Mouse (Mus musculus) left cerebral cortex, adult 2 months (tissue): ENCODE measurements at regions not wholly inside any gene's neighbourhood (a gene's known extent, or its start where the extent isn't known, plus 50 kb on each side); places are given as distances from the start of the nearest gene placed in this dataset.

ENCODE experiments used
- DNase-seq, 2 experiments: peaks; one replicate each; pipeline ENCODE4 v3.0.0; 2021 to 2022; ENCODE audit warnings: low spot score in 2 of 2, mixed read lengths in 1 of 2; ENCODE audit errors: extremely low spot score in 1 of 2
- H3K27ac ChIP-seq: fragments of 200-600 bp; 2 replicates; pipeline ENCODE4 v1.8.1; 2022
- H3K4me3 ChIP-seq: fragments of 200-600 bp; 2 replicates; pipeline ENCODE4 v1.8.1; 2022
- CTCF ChIP-seq: fragments of 200-600 bp; IDR thresholded peaks from 2 replicates; pipeline ENCODE4 v1.8.1; 2022; ENCODE audit warnings: antibody characterized with exemption, mild to moderate bottlenecking, moderate library complexity
- intact Hi-C: fragments of 180-260 bp; cut with DNase I; formaldehyde crosslinking; loops from one replicate; pipeline ENCODE4 v1.15.1; 2025

DNA sequence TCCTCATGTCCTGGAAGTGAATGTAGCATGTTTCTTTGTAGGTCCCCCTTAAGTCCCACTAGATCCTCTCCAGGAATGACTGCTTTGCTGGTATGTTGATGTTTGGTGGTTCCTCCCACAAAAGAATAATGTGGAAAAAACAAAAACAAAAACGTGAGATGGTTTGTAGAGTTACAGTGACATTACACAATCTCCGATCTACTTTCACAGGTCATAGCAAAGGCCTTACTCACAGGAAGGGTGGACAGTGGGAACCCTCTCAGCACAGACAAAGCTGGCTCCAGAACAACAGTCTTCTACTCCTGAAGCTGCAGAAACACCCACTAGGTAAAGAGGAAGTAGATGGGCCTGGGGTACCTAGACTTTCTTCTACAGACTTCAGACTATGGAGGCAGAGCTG is 122.2 kb downstream of the Cog6 start:
- no peak for DNase-seq
- no peak overlapping the region for H3K27ac ChIP-seq
- intact Hi-C loops: no loop called here
- no peak for TF ChIP-seq CTCF
- no peak overlapping the region for H3K4me3 ChIP-seq

DNA sequence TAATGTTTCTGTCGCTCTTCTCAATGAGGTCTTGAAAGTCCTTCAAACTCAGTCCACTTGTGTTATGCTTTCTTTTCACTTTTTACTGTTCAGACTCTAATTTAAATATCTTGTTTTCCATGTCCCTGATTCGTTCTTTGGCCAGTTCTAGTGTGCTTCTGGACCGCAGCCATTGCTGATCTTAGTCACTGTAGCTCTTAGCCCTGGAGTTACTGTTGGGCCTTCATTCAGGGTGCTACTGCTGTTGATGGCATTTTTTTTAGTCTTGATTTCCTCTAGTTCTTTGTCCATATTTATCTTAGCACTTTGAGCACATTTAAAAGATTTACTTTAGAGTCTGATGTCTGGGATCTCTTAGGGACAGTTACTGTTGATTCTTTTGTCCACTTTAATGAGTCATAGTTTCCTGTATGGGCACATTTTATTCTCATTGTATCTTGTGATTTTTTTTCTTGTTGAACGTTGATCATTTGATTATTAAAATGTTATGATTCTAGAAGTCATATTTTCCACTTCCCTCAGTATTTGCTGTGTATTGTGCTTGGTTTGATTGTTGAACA is 127.8 kb downstream of the Cog6 start:
- Histone ChIP-seq H3K4me3 (no peak overlapping the region), H3K27ac (no peak overlapping the region)
- intact Hi-C loops: no loop called here
- no peak for DNase-seq
- no peak for TF ChIP-seq CTCF

DNA sequence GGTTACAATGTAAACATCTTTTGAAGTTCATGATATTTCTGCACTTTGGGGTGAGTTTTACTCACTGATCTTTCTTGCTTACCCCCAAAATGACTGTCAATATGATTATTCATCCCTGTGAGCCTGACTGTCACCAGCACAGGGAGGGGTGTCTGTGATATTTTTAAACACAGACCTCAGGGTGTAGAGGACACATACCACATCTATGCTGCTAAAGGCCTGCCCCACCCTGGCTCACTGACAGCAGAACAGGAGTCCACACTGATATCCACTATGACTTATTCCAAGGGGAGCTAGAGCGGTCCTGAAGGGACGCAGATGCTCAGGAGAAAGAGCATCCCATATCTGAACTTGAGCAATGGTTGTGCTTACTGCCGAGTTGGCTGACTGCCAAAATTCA is 135.1 kb downstream of the Cog6 start:
- TF ChIP-seq CTCF: no peak
- intact Hi-C loops: no loop called here
- Histone ChIP-seq H3K27ac (no peak overlapping the region), H3K4me3 (no peak overlapping the region)
- DNase-seq: no peak

DNA sequence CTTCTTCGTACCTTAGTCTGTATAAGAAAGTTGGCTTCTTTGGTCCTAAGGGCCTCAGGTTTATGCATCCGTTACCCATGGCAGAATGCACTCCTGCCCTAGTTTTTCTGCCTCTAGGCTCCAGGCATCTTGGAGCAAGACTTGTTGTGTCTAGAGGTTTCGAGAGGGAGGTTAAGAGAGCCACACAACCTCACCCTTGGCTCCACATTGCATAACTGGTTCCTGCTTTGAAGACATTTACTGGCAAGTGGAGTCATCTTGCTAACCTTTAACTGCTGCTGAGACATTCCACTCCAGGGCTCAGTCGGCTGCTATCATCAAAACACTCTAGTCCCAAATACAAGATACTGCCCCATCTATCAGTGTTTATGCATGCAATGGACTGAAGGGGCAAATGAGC is 135.9 kb downstream of the Cog6 start:
- DNase-seq: no peak
- H3K4me3 ChIP-seq: no peak overlapping the region
- TF ChIP-seq CTCF: no peak
- intact Hi-C loops: no loop called here
- no peak overlapping the region for H3K27ac ChIP-seq

DNA sequence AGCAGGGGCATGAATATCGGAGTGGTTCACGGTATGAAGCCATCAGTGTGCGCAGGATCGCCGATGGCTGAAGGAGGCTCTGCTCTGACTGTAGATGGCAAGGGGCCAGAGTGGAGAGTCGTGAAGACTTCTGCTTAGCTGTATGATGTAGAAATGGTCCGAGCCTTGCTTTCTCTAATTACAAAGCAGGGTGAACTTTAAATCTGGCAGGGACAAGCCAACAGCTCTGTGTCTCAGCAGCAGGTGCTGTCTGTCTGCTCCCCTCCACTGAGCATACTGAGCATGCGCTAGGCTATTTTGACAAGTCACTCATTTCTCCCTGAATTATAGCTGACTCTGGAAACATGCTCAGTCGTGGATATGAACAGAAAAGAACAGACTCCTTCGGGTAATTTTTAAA is 137.3 kb downstream of the Cog6 start:
- no peak for TF ChIP-seq CTCF
- H3K27ac ChIP-seq: no peak overlapping the region
- H3K4me3 ChIP-seq: no peak overlapping the region
- DNase-seq: no peak
- intact Hi-C loops: no loop called here

DNA sequence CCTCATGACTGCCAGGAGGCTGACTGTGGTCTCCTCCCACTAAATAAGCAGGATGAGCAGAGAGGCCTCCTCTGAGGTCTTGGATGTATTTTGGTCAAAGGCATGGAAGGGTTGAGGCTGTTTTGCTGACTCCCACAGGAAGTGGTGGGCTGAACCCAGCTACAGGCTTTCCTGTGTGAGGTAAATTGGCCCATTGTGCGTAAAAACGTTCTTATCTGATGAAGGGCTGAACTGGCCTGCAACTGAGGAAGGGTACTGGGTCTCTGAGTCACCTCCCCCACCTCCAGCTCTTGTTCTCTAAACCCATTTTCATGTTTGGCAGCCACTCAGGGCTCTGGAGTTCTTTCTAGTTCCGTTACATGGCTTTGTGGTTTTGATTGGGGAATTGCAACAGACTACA is 138.7 kb downstream of the Cog6 start:
- no peak overlapping the region for H3K27ac ChIP-seq
- no peak overlapping the region for H3K4me3 ChIP-seq
- TF ChIP-seq CTCF: no peak
- no peak for DNase-seq
- intact Hi-C loops: no loop called here

DNA sequence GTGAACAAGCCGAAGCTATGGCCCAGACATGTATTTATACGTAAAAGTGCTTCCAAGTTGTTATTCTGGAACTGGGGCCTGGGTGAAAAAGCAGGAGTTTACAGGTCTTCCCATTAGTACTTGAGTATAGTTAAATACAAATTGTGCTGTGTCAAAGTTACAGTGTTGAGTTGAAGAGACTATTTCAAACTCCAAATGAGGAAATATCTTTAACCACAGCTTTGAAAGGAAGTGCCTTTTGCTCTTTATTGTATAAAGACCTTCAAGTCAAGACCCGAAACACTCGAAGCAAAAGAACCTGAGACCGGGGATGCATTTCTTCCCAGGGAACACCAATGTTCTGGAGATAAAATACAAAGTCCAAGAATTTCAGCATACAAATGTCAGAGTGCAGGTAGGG is 144.8 kb downstream of the Cog6 start:
- no peak for TF ChIP-seq CTCF
- intact Hi-C loops: no loop called here
- DNase-seq: no peak
- no peak overlapping the region for H3K4me3 ChIP-seq
- no peak overlapping the region for H3K27ac ChIP-seq

DNA sequence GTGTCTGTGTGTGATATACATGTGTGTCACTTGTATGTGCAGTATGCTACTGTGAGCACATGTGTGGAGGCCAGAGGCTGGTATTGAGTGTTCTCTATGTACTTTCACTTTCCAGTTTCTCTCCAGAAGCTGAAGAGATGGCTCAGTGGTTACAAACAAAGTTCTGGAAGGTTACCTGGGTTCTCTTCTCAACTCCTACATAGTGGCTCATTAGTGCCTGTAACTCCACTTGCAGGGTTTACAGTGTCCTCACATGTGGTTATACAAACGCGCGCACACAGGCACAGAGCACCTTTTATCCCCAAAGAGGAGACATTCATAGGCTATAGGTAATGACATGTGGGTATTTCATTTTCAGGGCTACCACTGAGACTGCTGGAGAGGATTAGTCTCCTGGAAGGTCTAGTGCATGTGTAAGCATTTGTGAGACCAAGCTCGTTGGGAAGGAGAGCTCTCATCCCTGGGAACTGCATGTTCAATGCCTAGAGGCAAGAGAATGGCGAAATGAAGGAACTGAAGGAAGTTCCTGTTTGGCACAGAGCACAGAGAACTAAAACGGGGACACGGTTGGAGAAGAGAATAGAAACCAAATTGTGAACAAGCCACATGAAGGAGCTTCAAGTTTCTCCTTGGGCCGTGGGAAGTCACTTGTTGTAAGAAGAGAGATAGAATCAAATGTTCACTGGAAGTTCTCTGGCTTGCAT is 153.7 kb downstream of the Cog6 start:
- intact Hi-C loops: no loop called here
- TF ChIP-seq CTCF: no peak
- DNase-seq: no peak
- Histone ChIP-seq H3K27ac (no peak overlapping the region), H3K4me3 (no peak overlapping the region)

DNA sequence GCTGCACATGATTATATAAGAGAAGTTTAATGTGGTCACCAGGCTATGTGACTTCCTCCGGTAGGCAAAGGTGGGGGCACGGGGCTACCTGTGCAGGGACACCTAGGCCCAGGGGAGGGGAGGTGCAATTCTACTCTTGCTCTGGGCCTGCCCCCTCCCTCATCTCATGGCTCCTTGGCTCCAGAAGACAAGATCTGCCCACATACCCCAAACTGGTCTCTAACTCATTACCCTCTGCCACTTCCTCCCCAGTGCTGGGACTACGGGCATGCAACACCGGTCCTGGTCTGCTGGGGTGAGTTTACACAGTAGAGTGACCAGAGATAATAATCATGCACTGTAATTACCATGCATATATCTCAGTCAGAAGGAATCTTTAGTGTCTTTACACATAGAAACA is 155.0 kb downstream of the Cog6 start:
- TF ChIP-seq CTCF: no peak
- DNase-seq: no peak
- intact Hi-C loops: no loop called here
- H3K27ac ChIP-seq: no peak overlapping the region
- H3K4me3 ChIP-seq: no peak overlapping the region

DNA sequence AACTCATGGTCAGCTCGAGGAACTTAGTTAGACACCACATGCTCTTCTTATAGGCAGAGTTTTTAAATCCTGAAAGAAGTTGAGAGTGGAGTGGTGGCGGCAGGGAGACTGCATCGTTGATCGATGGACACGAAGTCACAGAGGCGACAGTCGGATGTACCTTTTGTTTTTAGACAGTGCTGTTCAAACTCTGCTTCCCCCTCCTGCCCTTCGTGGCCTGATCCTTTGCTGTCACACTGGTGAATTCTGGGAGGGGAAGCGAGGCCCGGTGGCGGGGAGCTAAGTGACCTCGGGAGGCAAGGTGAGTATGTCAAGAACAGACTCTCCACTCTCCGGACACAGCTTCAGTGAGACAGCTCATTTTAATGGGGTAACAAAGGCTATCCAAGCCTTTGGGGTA is 155.5 kb downstream of the Cog6 start:
- no peak overlapping the region for H3K27ac ChIP-seq
- H3K4me3 ChIP-seq: no peak overlapping the region
- DNase-seq: no peak
- intact Hi-C loops: no loop called here
- no peak for TF ChIP-seq CTCF

DNA sequence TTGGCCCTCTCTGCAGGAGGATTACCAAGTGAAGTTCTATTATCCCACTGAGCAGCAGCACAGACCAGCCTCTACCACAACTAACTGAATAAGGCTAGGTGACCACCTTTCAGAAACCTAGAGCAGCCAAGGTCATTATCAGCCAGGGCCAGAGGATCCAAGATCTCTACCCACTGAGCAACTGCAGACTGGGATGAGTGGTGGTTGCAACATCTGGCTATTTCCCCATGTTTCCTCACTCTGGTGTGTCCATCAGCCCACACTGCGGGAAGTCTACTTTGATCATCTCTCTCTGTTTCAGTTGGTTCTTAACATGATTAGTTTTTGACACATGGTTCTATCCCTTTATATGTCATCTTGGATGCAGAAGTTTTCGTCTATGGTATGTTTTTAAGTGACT is 157.2 kb downstream of the Cog6 start:
- intact Hi-C loops: no loop called here
- Histone ChIP-seq H3K27ac (no peak overlapping the region), H3K4me3 (no peak overlapping the region)
- TF ChIP-seq CTCF: no peak
- no peak for DNase-seq

DNA sequence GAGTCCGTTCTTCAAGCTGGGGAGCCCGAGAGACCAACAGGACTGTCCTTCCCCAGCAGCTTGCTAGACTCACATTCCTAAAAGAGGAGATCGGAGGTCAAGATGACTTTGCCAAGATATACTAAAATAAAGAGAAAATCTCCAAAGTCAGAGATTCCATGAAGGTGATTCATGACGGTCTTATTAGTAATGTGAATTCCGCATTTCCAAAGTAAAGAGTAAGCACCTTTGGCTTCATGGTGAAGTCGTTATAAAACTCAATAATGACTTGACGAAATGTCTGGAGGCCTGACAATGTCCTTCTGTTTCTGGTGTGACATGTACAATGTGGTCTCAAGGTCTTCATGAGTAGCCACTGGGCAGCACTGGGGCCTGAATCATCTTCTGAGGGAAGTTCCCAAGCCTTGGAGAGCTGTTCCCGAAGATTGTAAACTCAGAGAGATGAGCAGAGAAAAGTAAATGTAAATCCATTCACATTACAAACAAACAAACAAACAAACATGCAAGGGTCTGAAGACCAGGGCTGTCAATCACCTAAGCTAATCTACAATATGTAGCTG is 157.7 kb downstream of the Cog6 start:
- no peak for DNase-seq
- intact Hi-C loops: no loop called here
- TF ChIP-seq CTCF: no peak
- H3K4me3 ChIP-seq: no peak overlapping the region
- no peak overlapping the region for H3K27ac ChIP-seq

DNA sequence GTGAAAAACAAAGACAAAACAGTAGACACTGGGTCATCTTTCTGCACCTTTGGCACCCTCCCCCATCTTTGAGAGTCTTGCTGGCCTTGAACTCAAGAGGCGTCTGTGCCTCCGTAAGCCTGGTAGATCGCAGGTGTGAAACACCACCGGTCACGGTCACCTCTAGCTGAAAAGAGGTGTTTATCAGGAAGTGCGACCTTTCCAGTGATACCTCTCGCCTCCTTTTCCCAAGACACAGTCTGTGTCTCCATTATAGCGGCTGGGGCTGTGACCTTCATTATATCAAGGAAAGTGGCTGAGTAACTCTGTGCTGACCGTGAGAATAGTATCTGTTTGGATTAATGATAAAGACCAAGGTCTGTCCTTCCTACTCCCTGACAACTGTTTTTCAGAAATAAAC is 158.8 kb downstream of the Cog6 start:
- no peak for DNase-seq
- no peak overlapping the region for H3K27ac ChIP-seq
- H3K4me3 ChIP-seq: no peak overlapping the region
- intact Hi-C loops: no loop called here
- no peak for TF ChIP-seq CTCF
